In genomic region chr16:90830686-90831439, GRCm38 (mm10) we compare ENCODE assay signal across 8 mouse cellular contexts. TPM values are rescaled to one million over a fixed set of nuclear protein-coding genes. Genes with fewer than 3 reads are reported as not detected.
DNase-seq lines count a peak whose midpoint lies in the region; ATAC-seq and TF ChIP-seq lines count a peak whose summit lies in the region.

No protein-coding gene starts in this region.

- peak overlapping the region; percentile 44 for H3K9ac ChIP-seq in ES-Bruce4 (ENCODE audit: low read depth, poor library complexity, severe bottlenecking)
- H3K9ac ChIP-seq in forebrain, embryonic 13.5 days = peak overlapping the region; percentile 67
- peak overlapping the region; percentile 74 for H3K9ac ChIP-seq in liver, embryonic 16.5 days (ENCODE audit: low read depth, low read length)
- peak overlapping the region; percentile 70 for H3K9ac ChIP-seq in neural tube, embryonic 13.5 days

- H3K9me3 ChIP-seq in ES-Bruce4 (replicated peaks; ENCODE audit: control insufficient read depth, insufficient read depth, low read length, poor library complexity, severe bottlenecking) = no peaks in the 10 kb centered on the region
- H3K9me3 ChIP-seq in forebrain, embryonic 13.5 days (replicated peaks) = no peaks in the 10 kb centered on the region
- H3K9me3 ChIP-seq in liver, embryonic 16.5 days (replicated peaks; ENCODE audit: control insufficient read depth, low read length) = no peaks in the 10 kb centered on the region
- H3K9me3 ChIP-seq in neural tube, embryonic 13.5 days = no peaks in the 10 kb centered on the region

- TF ChIP-seq CTCF in ES-Bruce4 (IDR thresholded peaks at IDR 0.05; ENCODE audit: low read depth, low read length) = no peak
- no peak for TF ChIP-seq CTCF in testis, adult 2 months (IDR thresholded peaks at IDR 0.05; ENCODE audit: control insufficient read depth, insufficient read depth, insufficient replicate concordance, low read depth, low read length)

- H3K27me3 ChIP-seq in ES-Bruce4 (ENCODE audit: control insufficient read depth, insufficient read depth, low read length, poor library complexity, severe bottlenecking) = 0 out of 2 replicates have a peak, but pooled peaks cover 1% of the 10 kb centered on the region
- H3K27me3 ChIP-seq in forebrain, embryonic 13.5 days = peaks cover 39% of the 10 kb centered on the region
- H3K27me3 ChIP-seq in liver, embryonic 16.5 days (ENCODE audit: control insufficient read depth, insufficient read depth, low read depth, low read length) = peaks cover 54% of the 10 kb centered on the region
- H3K27me3 ChIP-seq in neural tube, embryonic 13.5 days = peaks cover 65% of the 10 kb centered on the region
- no peaks in the 10 kb centered on the region for H3K27me3 ChIP-seq in testis, adult 2 months (ENCODE audit: control insufficient read depth, insufficient read depth, low read length)

- intact Hi-C loops in heart, postnatal 10 days (cut with DNase I) = loop anchor here (2.0 kb wide), 1 partner anchor 94 kb away; no protein-coding TSS in a partner anchor

- peak; percentile 82 to 85 for DNase-seq in heart, postnatal 10 days
- DNase-seq in kidney, postnatal 36 days = peak; percentile 88 to 92

- no peak for TF ChIP-seq POLR2A in ES-Bruce4 (IDR thresholded peaks at IDR 0.05; ENCODE audit: insufficient read depth, low read length)
- no peak for TF ChIP-seq POLR2A in testis, adult 2 months (IDR thresholded peaks at IDR 0.05; ENCODE audit: control insufficient read depth, low read depth, low read length)

- peak overlapping the region; percentile 52 for H3K4me3 ChIP-seq in ES-Bruce4 (ENCODE audit: low read depth, low read length)
- H3K4me3 ChIP-seq in forebrain, embryonic 13.5 days = peak overlapping the region; percentile 52
- H3K4me3 ChIP-seq in liver, embryonic 16.5 days (ENCODE audit: low read depth, low read length) = peak overlapping the region; percentile 69
- peak overlapping the region; percentile 50 for H3K4me3 ChIP-seq in neural tube, embryonic 13.5 days
- H3K4me3 ChIP-seq in testis, adult 2 months (ENCODE audit: control insufficient read depth, low read depth, low read length) = peak overlapping the region; percentile 84

- no peak overlapping the region for H3K27ac ChIP-seq in ES-Bruce4 (ENCODE audit: insufficient read depth, low read length)
- no peak overlapping the region for H3K27ac ChIP-seq in forebrain, embryonic 13.5 days
- peak overlapping the region; percentile 79 for H3K27ac ChIP-seq in liver, embryonic 16.5 days (ENCODE audit: low read length)
- no peak overlapping the region for H3K27ac ChIP-seq in neural tube, embryonic 13.5 days (replicated peaks)
- H3K27ac ChIP-seq in testis, adult 2 months (ENCODE audit: control insufficient read depth, insufficient read depth, low read depth, low read length) = peak overlapping the region; percentile 44

- peaks cover 1% of the 10 kb centered on the region for H3K4me1 ChIP-seq in ES-Bruce4 (ENCODE audit: control insufficient read depth, insufficient read depth, low read length)
- peaks cover 45% of the 10 kb centered on the region for H3K4me1 ChIP-seq in forebrain, embryonic 13.5 days
- H3K4me1 ChIP-seq in liver, embryonic 16.5 days (ENCODE audit: control insufficient read depth, low read depth, low read length) = peaks cover 27% of the 10 kb centered on the region
- peaks cover 44% of the 10 kb centered on the region for H3K4me1 ChIP-seq in neural tube, embryonic 13.5 days (replicated peaks)
- H3K4me1 ChIP-seq in testis, adult 2 months (ENCODE audit: control insufficient read depth, insufficient read depth, low read length) = peaks cover 9% of the 10 kb centered on the region

- no peak for TF ChIP-seq EP300 in ES-Bruce4 (IDR thresholded peaks at IDR 0.05; ENCODE audit: insufficient read depth, low read depth, low read length)

- H3K36me3 ChIP-seq in ES-Bruce4 (ENCODE audit: control insufficient read depth, insufficient read depth, low read length, poor library complexity, severe bottlenecking) = no peaks in the 10 kb centered on the region
- no peaks in the 10 kb centered on the region for H3K36me3 ChIP-seq in forebrain, embryonic 13.5 days (ENCODE audit: poor library complexity, severe bottlenecking)
- no peaks in the 10 kb centered on the region for H3K36me3 ChIP-seq in liver, embryonic 16.5 days (ENCODE audit: control insufficient read depth, insufficient read depth)
- H3K36me3 ChIP-seq in neural tube, embryonic 13.5 days = no peaks in the 10 kb centered on the region
- no peaks in the 10 kb centered on the region for H3K36me3 ChIP-seq in testis, adult 2 months (ENCODE audit: control insufficient read depth, insufficient read depth, low read length)

- under 1% methylated on average over 61 of the region's 67 CpGs for WGBS in forebrain, embryonic 13.5 days
- 1% methylated on average over 67 of the region's 67 CpGs for WGBS in liver, embryonic 16.5 days (ENCODE audit: insufficient replicate concordance)
- under 1% methylated on average over 67 of the region's 67 CpGs for WGBS in neural tube, embryonic 13.5 days

- ATAC-seq in cerebellum, adult (ENCODE audit: insufficient number of reproducible peaks, low FRiP score, low TSS enrichment) = peak; percentile 69
- peak; percentile 81 for ATAC-seq in forebrain, embryonic 13.5 days
- ATAC-seq in liver, embryonic 16.5 days (ENCODE audit: low read depth) = peak; percentile 65
- peak; percentile 75 for ATAC-seq in neural tube, embryonic 13.5 days (ENCODE audit: low read depth)

- peak overlapping the region; percentile 92 for H3K4me2 ChIP-seq in forebrain, embryonic 13.5 days
- H3K4me2 ChIP-seq in liver, embryonic 16.5 days (ENCODE audit: low read depth, low read length) = peak overlapping the region; percentile 97
- H3K4me2 ChIP-seq in neural tube, embryonic 13.5 days = peak overlapping the region; percentile 97

RNA-seq across cellular contexts. Expression of gene Eva1c, which starts 4.3 kb away (rescaled TPM):
- polyA plus RNA-seq in ES-Bruce4 (2011; ENCODE audit: insufficient read depth, insufficient read length, low read depth, missing spikeins) = 3.2 and 4.9 TPM in 2 replicates
- polyA plus RNA-seq in forebrain, embryonic 13.5 days (2015; fragmentation: Nextera tagmentation; extraction: Ambion mirVana) = 4.3 and 5.2 TPM in 2 replicates
- total RNA-seq in heart, postnatal 10 days (2021) = 1 to 10 TPM; 1.6 to 2.9 TPM
- 0.40 and 0.51 TPM in 2 replicates for polyA plus RNA-seq in liver, embryonic 16.5 days (2015; fragmentation: Nextera tagmentation; extraction: Ambion mirVana)
- polyA plus RNA-seq in neural tube, embryonic 13.5 days (2015; fragmentation: Nextera tagmentation; extraction: Ambion mirVana) = 1.8 and 2.9 TPM in 2 replicates
- polyA plus RNA-seq in testis, adult 2 months (2012; rRNA removed) = 40.0 and 43.5 TPM in 2 replicates

RNA-seq across cellular contexts. Expression of gene Urb1, which starts 20.6 kb away (rescaled TPM):
- polyA plus RNA-seq in ES-Bruce4 (2011; ENCODE audit: insufficient read depth, insufficient read length, low read depth, missing spikeins) = 24.4 and 27.0 TPM in 2 replicates
- 8.8 and 9.7 TPM in 2 replicates for polyA plus RNA-seq in forebrain, embryonic 13.5 days (2015; fragmentation: Nextera tagmentation; extraction: Ambion mirVana)
- 10 to 100 TPM; 10.8 to 11.3 TPM for total RNA-seq in heart, postnatal 10 days (2021)
- 3.7 and 4.1 TPM in 2 replicates for polyA plus RNA-seq in liver, embryonic 16.5 days (2015; fragmentation: Nextera tagmentation; extraction: Ambion mirVana)
- polyA plus RNA-seq in neural tube, embryonic 13.5 days (2015; fragmentation: Nextera tagmentation; extraction: Ambion mirVana) = 8.8 TPM in 2 replicates
- polyA plus RNA-seq in testis, adult 2 months (2012; rRNA removed) = 20.0 and 21.1 TPM in 2 replicates

Comparison
In these comparisons a context has a peak if more than half of its experiments do, and no peak if none do; other contexts are left out.
1. H3K27ac ChIP-seq: peak in liver, embryonic 16.5 days (single experiment) and testis, adult 2 months (single experiment); none in ES-Bruce4 (single experiment), forebrain, embryonic 13.5 days (single experiment) and neural tube, embryonic 13.5 days (single experiment).
2. Peak in every context shown above with its lines, with median percentiles within 50 percentile points of each other: H3K4me3 ChIP-seq, H3K9ac ChIP-seq, ATAC-seq and H3K4me2 ChIP-seq.